Mouse (Mus musculus) layer of hippocampus, postnatal 25 days (tissue): ENCODE measurements around the gene Srrm3. TPM values are rescaled to one million over a fixed set of nuclear protein-coding genes. Genes with fewer than 3 reads are reported as not detected.

ENCODE experiments used
- DNase-seq, 2 experiments: peaks; one replicate each; pipeline ENCODE4 v3.0.0; 2022; ENCODE audit warnings: mixed read lengths in 2 of 2, low spot score in 1 of 2; ENCODE audit errors: extremely low spot score in 1 of 2
- total RNA-seq, 2 experiments: library from RNA; stranded (reverse); gene quantifications; 2 replicates each; pipeline ENCODE4 v1.2.3; 2021

Gene Srrm3
- total RNA-seq = 10 to 100 TPM; 62.7 to 81.7 TPM

GRCm38 (mm10) chr5:135806555-135807262, at the start of gene Srrm3:
Gene Srrm3, plus strand, starts transcription at chr5:135806890.
- DNase-seq = peak; percentile 92 to 98

- DNase-seq = no peak
Observed at GRCm38 (mm10) chr5:135761881-135762280, 44.8 kb upstream of the Srrm3 start.

GRCm38 (mm10) chr5:135763526-135763925, 43.2 kb upstream of the Srrm3 start:
- peak; percentile 56 to 81 for DNase-seq

- DNase-seq = no peak
Observed at GRCm38 (mm10) chr5:135764971-135765370, 41.7 kb upstream of the Srrm3 start.

- DNase-seq = no peak
Observed at GRCm38 (mm10) chr5:135772519-135772918, 34.2 kb upstream of the Srrm3 start.

GRCm38 (mm10) chr5:135776546-135776945, 30.1 kb upstream of the Srrm3 start:
- DNase-seq = no peak

- peak in 1 of 2 experiments; percentile 9 for DNase-seq
Observed at GRCm38 (mm10) chr5:135777796-135778470, 28.8 kb upstream of the Srrm3 start, which contains the start of gene Styxl1. Gene Styxl1, minus strand, starts transcription at chr5:135778385.

DNA sequence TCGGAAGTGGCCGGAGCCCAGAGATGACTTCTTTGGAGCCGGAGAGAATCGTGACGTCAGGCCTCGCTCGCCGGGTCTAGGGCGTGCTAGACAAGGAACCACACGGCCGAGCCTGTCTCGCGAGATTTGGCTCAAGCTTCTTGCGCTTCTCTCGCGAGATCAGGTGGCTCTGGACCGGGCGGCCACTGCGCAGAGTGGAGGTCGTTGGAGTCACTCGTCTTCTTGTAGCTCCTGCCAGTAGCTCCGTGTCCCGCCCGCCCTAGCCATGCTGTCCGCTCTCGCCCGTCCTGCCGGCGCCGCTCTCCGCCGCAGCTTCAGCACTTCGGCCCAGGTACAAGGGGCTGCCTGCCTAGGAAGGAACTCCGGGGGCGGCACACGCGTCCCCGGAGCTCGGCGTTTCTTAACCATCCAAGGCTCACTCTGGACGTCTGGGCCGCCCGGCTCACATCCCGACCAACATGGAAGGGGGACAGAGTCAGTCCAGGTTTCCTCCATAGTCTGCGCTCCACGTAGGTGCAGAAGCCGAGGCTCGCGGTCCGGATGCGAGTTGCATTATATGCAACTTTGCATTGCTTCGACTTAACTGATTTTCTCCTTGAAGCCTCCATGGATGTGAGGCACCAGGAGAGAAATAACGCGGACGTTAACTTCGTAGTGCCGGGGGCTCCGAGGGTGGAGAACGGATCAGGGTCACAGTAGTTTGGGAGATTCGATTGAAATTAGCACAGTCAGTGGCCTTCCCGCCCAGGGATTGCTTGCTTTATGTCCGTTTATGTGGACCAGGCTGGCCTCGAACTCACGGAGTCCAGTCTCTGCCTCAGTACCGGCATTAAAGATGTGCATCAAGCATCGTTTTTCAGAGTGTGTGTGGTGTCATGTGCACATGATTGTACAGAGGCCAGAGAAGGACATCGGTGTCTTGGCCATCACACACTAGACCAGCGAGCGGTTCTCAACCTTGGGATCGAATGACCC, 27.9 kb upstream of the Srrm3 start, which contains the start of gene Mdh2:
TSS of gene Mdh2 (plus strand) at position 10 of the 975 bp plus-strand sequence.
- peak; percentile 90 to 97 for DNase-seq

- no peak for DNase-seq
Observed at GRCm38 (mm10) chr5:135780331-135780730, 26.4 kb upstream of the Srrm3 start.

GRCm38 (mm10) chr5:135782901-135783300, 23.8 kb upstream of the Srrm3 start:
- DNase-seq = no peak

- peak; percentile 94 to 98 for DNase-seq
Observed at GRCm38 (mm10) chr5:135793996-135794858, 12.5 kb upstream of the Srrm3 start.

DNA sequence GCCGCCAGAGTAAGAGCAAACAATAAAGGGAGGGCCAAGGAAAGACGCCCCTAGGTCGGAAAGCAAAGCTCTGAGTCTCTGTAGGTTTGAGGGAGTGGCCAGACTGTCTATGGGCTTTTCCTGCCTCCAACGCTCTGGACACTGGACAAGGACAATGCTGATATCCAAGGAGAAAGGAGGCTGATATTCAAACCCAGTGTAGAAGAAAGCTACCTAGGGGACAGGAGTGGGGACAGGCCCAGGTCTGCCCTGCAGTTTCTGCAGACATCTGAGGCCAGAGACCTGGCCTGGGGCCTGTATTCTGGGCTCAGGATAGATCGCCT, 11.9 kb upstream of the Srrm3 start:
- no peak for DNase-seq

GRCm38 (mm10) chr5:135799746-135800145, 6.9 kb upstream of the Srrm3 start:
- DNase-seq = peak in 1 of 2 experiments; percentile 47

GRCm38 (mm10) chr5:135800927-135801326, 5.8 kb upstream of the Srrm3 start:
- no peak for DNase-seq

DNA sequence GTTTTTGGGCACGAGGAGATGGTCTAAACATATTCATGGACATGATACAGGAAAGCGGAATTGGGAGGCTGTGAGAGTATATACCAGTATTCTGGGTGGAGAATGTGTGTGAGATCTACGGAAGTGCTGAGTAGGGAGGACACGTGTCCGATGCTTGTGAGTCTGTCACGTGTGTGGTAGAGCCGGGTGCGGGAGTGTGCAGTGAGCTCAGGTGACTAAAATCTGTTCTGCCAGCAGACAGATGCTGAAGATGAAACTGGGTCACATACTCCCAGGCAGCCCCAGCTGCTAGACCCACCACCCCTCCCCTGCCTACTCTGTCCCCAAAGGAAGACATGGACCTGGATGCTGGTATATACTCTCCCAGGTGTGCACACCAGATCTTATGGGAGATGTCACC, 4.0 kb upstream of the Srrm3 start:
- no peak for DNase-seq

- no peak for DNase-seq
Observed at GRCm38 (mm10) chr5:135803135-135803534, 3.6 kb upstream of the Srrm3 start.

DNA sequence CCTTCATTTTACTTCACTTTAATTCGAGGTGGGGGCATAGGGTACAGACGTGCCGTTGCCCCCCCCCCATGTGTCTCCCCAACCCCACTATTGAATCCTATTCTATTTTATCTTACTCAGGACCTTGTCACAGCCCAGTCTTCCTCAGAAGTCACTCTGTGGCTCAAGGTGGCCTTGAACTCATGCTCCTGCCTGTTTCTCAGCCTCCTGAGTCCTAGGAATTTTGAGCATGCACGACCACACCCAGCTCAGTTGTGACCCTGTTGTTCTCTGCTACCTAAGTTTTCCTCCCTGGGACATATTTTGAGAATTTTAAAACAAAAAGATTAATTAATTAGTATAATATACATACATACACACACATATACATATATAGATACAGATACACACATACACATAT, 3.0 kb upstream of the Srrm3 start:
- DNase-seq = no peak

GRCm38 (mm10) chr5:135804735-135805134, 2.0 kb upstream of the Srrm3 start:
- DNase-seq = no peak

DNA sequence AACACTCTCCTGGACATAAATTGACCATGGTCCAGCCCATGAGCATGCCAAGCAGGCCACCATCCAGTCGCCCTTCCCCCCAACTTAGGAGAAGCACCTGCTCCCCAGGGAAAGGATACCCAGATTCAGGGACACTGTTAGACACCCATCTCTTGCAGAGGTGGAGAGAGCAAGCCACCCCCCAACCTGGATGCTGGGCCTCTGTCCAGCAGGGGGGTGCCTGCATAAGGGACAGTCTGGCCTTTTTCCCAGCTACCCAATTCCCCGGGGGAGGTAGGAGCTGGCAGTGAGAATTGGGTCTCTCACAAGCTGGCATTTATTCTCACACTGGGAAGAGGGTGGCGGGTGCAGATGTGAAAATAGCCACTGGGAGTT, 560 bp downstream of the Srrm3 start:
- DNase-seq = no peak

GRCm38 (mm10) chr5:135812991-135813390, 6.3 kb downstream of the Srrm3 start:
- peak; percentile 66 to 70 for DNase-seq
